Mouse (Mus musculus) neural tube, postnatal 0 days (tissue): ENCODE data around the gene Wdr24. TPM values are rescaled to one million over a fixed set of nuclear protein-coding genes. Genes with fewer than 3 reads are reported as not detected.

ENCODE experiments used
- microRNA-seq: library from miRNA; unstranded; fragments of <30 nt; microRNA quantifications from one replicate; pipeline ENCODE4, GENCODE M21; 2016
- polyA plus RNA-seq: library from polyadenylated mRNA; unstranded; fragments of >200 nt; fragmentation: Nextera tagmentation; extraction: Ambion mirVana; gene quantifications from 2 replicates; pipeline ENCODE4 v1.2.1, GENCODE M21; 2015

The Wdr24 gene
- polyA plus RNA-seq, 1 experiment from 2014 or later = 21.0 TPM

Small RNA genes within 50 kb of the gene (microRNA-seq; reads per million reads assigned to microRNA genes)
- gene Mir3082 (not detected), gene Mir6966 (not detected)

Other genes starting within 250 kb of the Wdr24 start
- 26.5 and 30.9 TPM in 2 replicates for gene Lmf1, start 244.5 kb upstream of the Wdr24 start, polyA plus RNA-seq
- 25.0 and 25.7 TPM in 2 replicates for gene Gng13, start 106.5 kb upstream of the Wdr24 start, polyA plus RNA-seq
- gene Chtf18, start 96.2 kb upstream of the Wdr24 start, polyA plus RNA-seq = 3.3 and 3.6 TPM in 2 replicates
- 28.2 and 33.0 TPM in 2 replicates for gene Rpusd1, start 96.0 kb upstream of the Wdr24 start, polyA plus RNA-seq
- not detected in 2 replicates for gene Mslnl, start 87.6 kb upstream of the Wdr24 start, polyA plus RNA-seq
- gene Msln, start 69.2 kb upstream of the Wdr24 start, polyA plus RNA-seq = 4.9 and 9.2 TPM in 2 replicates
- gene Narfl, start 49.9 kb upstream of the Wdr24 start, polyA plus RNA-seq = 22.1 and 26.8 TPM in 2 replicates
- 239 and 280 TPM in 2 replicates for gene Haghl, start 38.0 kb upstream of the Wdr24 start, polyA plus RNA-seq
- gene Ccdc78, start 37.0 kb upstream of the Wdr24 start, polyA plus RNA-seq = 0.57 and 0.65 TPM in 2 replicates
- gene Fam173a, start 30.7 kb upstream of the Wdr24 start, polyA plus RNA-seq = 114 and 116 TPM in 2 replicates
- 3.6 and 5.2 TPM in 2 replicates for gene AC134908.4, start 28.0 kb upstream of the Wdr24 start, polyA plus RNA-seq
- gene Metrn, start 26.5 kb upstream of the Wdr24 start, polyA plus RNA-seq = 120 and 140 TPM in 2 replicates
- gene Fbxl16, start 14.5 kb upstream of the Wdr24 start, polyA plus RNA-seq = 55.3 and 58.9 TPM in 2 replicates
- gene Jmjd8, start 5.2 kb downstream of the Wdr24 start, polyA plus RNA-seq = 37.1 and 44.5 TPM in 2 replicates
- 354 and 408 TPM in 2 replicates for gene Stub1, start 9.8 kb downstream of the Wdr24 start, polyA plus RNA-seq
- gene Rhbdl1, start 13.7 kb downstream of the Wdr24 start, polyA plus RNA-seq = 89.7 and 104 TPM in 2 replicates
- gene Gm20683, start 18.1 kb downstream of the Wdr24 start, polyA plus RNA-seq = 13.1 and 18.9 TPM in 2 replicates
- gene Rhot2, start 21.2 kb downstream of the Wdr24 start, polyA plus RNA-seq = 13.5 and 19.5 TPM in 2 replicates
- gene Wdr90, start 37.9 kb downstream of the Wdr24 start, polyA plus RNA-seq = 9.4 and 12.7 TPM in 2 replicates
- gene Mcrip2, start 45.1 kb downstream of the Wdr24 start, polyA plus RNA-seq = 64.6 and 66.2 TPM in 2 replicates
- gene Mettl26, start 51.4 kb downstream of the Wdr24 start, polyA plus RNA-seq = 81.0 and 83.3 TPM in 2 replicates
- gene Wfikkn1, start 57.2 kb downstream of the Wdr24 start, polyA plus RNA-seq = 0.27 and 0.46 TPM in 2 replicates
- gene Rab40c, start 96.1 kb downstream of the Wdr24 start, polyA plus RNA-seq = 37.8 and 40.6 TPM in 2 replicates
- gene Pigq, start 121.3 kb downstream of the Wdr24 start, polyA plus RNA-seq = 60.7 and 77.8 TPM in 2 replicates
- gene Nhlrc4, start 121.3 kb downstream of the Wdr24 start, polyA plus RNA-seq = not detected in 2 replicates
- 0.19 TPM in 1 of 2 replicates, not detected in the other for gene A930017K11Rik, start 128.9 kb downstream of the Wdr24 start, polyA plus RNA-seq
- gene Capn15, start 162.2 kb downstream of the Wdr24 start, polyA plus RNA-seq = 14.2 and 17.7 TPM in 2 replicates
- 17.1 and 17.8 TPM in 2 replicates for gene Rab11fip3, start 245.9 kb downstream of the Wdr24 start, polyA plus RNA-seq